Mouse (Mus musculus) lung, embryonic 15.5 days (tissue): ENCODE results near the gene Slc34a3. TPM values are rescaled to one million over a fixed set of nuclear protein-coding genes. Genes with fewer than 3 reads are reported as not detected.

Experiments
- ATAC-seq: fragments of 200-750 bp; cut with Nextera tagmentation; 2 replicates; pipeline ENCODE4 v1.8.0; 2017; ENCODE audit warnings: moderate number of reproducible peaks, borderline replicate concordance; ENCODE audit not compliant: low FRiP score, low TSS enrichment; ENCODE audit errors: extremely low read depth
- H3K27ac ChIP-seq: fragments of 300-500 bp; sonication (generic); 2 replicates; pipeline ENCODE4 v1.5.1; 2015; ENCODE audit warnings: moderate library complexity, mild to moderate bottlenecking, inconsistent platforms
- H3K27me3 ChIP-seq: fragments of 300-500 bp; sonication (generic); 2 replicates; pipeline ENCODE4 v1.6.1; 2015; ENCODE audit warnings: inconsistent platforms
- H3K36me3 ChIP-seq: fragments of 300-500 bp; sonication (generic); 2 replicates; pipeline ENCODE4 v1.6.1; 2015; ENCODE audit warnings: inconsistent platforms
- H3K4me1 ChIP-seq: fragments of 300-500 bp; sonication (generic); 2 replicates; pipeline ENCODE4 v1.6.1; 2015; ENCODE audit warnings: inconsistent platforms
- H3K4me2 ChIP-seq: fragments of 300-500 bp; sonication (generic); 2 replicates; pipeline ENCODE4 v1.6.1; 2015; ENCODE audit warnings: inconsistent platforms, mild to moderate bottlenecking, moderate library complexity
- H3K4me3 ChIP-seq: fragments of 300-500 bp; sonication (generic); 2 replicates; pipeline ENCODE4 v1.5.1; 2015; ENCODE audit warnings: mild to moderate bottlenecking, inconsistent platforms
- H3K9ac ChIP-seq: fragments of 300-500 bp; sonication (generic); 2 replicates; pipeline ENCODE4 v1.6.1; 2015; ENCODE audit warnings: inconsistent platforms
- H3K9me3 ChIP-seq: fragments of 300-500 bp; sonication (generic); 2 replicates; pipeline ENCODE4 v1.6.1; 2016; ENCODE audit warnings: inconsistent platforms
- WGBS: fragments of 180-500 bp; shearing (Covaris S2); methylation state at CpG from one replicate; pipeline ENCODE4 v1.1.7; 2015; 5-methylcytosine and 5-hydroxymethylcytosine counted together
- polyA plus RNA-seq: library from polyadenylated mRNA; unstranded; fragments of >200 nt; fragmentation: Nextera tagmentation; extraction: Ambion mirVana; gene quantifications from 2 replicates; pipeline ENCODE4 v1.2.1, GENCODE M21; 2015

Slc34a3 gene
- not detected in 2 replicates for polyA plus RNA-seq

- no peak for ATAC-seq
- no peak within 1 kb of the TSS for H3K4me3 ChIP-seq
- H3K9me3 ChIP-seq = no peaks in the 10 kb centered on the region
- no peaks in the 10 kb centered on the region; the same call in 1 of the 2 replicates for H3K4me1 ChIP-seq
- H3K9ac ChIP-seq = no peak within 1 kb of the TSS
- WGBS = 73% methylated on average over 3 of the region's 3 CpGs
- no peak within 1 kb of the TSS for H3K4me2 ChIP-seq
- no peak within 1 kb of the TSS for H3K27ac ChIP-seq
- H3K27me3 ChIP-seq = peaks cover 16% of the 10 kb centered on the region
- no peaks in the 10 kb centered on the region for H3K36me3 ChIP-seq
Observed at GRCm38 (mm10) chr2:25234050-25234449, at the start of gene Slc34a3. TSS of gene Slc34a3 (minus strand) at chr2:25234364.

DNA sequence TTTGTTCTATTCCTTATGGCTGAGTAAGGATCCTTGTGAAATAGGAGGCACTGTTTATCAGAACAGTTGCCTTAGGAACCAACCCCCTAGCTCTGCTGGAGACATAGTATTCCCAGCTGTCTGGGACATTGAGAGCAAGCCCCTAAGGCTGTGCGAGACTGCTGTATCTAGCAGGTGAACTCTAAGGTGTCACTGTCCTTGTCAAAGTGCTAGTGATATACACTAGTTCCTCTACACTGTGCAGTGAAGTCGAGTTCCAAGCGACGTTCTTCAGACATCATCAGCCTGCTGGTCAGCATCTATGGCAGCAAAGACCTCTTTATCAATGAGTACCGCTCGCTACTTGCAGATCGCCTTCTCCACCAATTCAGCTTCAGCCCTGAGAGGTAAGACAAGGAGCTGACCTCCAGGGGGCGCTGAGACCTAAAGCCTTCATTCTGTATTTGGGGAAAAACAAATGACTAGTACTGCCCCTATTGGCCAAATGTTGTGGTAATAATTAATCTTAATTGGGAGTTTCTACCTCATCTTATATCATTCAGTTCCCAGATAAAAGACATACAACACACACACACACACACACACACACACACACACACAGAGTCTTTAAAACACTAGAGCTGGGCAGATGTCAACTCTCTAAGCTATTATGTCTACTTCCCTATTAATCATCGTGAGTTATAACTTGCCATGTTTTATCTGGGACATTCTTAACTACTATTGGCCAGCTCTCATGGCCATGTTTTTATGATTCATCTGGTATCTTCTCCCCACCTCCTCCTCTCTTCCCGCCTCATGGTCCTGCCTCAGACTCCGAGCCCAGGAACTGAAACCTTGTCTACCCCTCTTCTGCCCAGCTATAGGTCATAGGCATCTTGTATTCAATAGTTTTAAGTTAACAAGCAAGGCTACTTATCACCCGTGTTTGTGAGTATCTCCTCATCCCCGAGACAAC is 45.0 kb upstream of the Slc34a3 start:
- no peak for ATAC-seq
- 66% methylated on average over 13 of the region's 13 CpGs for WGBS
- Histone ChIP-seq H3K9ac (no peak overlapping the region), H3K36me3 (peaks cover 97% of the 10 kb centered on the region), H3K27ac (no peak overlapping the region), H3K27me3 (no peaks in the 10 kb centered on the region), H3K9me3 (no peaks in the 10 kb centered on the region), H3K4me3 (no peak overlapping the region), H3K4me1 (peaks cover 1% of the 10 kb centered on the region; the same call in 1 of the 2 replicates), H3K4me2 (no peak overlapping the region)

DNA sequence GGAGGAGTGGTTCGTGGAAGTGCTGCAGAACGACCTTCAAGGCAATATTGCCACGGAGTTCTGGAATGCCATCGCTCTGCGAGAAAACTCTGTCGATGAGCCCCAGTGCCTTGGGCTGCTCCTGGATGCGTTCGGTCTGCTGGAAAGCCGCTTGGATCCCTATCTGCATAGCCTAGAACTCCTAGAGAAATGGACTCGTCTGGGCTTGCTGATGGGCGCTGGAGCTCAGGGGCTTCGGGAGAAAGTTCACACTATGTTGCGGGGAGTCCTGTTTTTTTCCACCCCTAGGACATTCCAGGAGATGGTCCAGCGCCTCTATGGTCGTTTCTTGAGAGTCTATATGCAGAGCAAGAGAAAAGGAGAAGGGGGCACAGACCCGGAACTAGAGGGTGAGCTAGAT is 38.8 kb upstream of the Slc34a3 start:
- 26% methylated on average over 16 of the region's 16 CpGs for WGBS
- no peak overlapping the region for H3K27ac ChIP-seq
- no peaks in the 10 kb centered on the region for H3K27me3 ChIP-seq
- H3K4me3 ChIP-seq = peak overlapping the region; percentile 80
- no peaks in the 10 kb centered on the region for H3K9me3 ChIP-seq
- peak overlapping the region; percentile 94 for H3K4me2 ChIP-seq
- H3K36me3 ChIP-seq = peaks cover 61% of the 10 kb centered on the region
- H3K9ac ChIP-seq = peak overlapping the region; percentile 88
- H3K4me1 ChIP-seq = peaks cover 27% of the 10 kb centered on the region
- ATAC-seq = no peak

- ATAC-seq = peak; percentile 44
- peaks cover 27% of the 10 kb centered on the region for H3K4me1 ChIP-seq
- peak overlapping the region; percentile 80 for H3K4me3 ChIP-seq
- WGBS = under 1% methylated on average over 29 of the region's 29 CpGs
- peak overlapping the region; percentile 88 for H3K9ac ChIP-seq
- peak overlapping the region; percentile 94 for H3K4me2 ChIP-seq
- no peaks in the 10 kb centered on the region for H3K27me3 ChIP-seq
- peak overlapping the region; percentile 16; the same call in 1 of the 2 replicates for H3K27ac ChIP-seq
- peaks cover 56% of the 10 kb centered on the region for H3K36me3 ChIP-seq
- H3K9me3 ChIP-seq = no peaks in the 10 kb centered on the region
Observed at GRCm38 (mm10) chr2:25272515-25272914, 38.4 kb upstream of the Slc34a3 start.

DNA sequence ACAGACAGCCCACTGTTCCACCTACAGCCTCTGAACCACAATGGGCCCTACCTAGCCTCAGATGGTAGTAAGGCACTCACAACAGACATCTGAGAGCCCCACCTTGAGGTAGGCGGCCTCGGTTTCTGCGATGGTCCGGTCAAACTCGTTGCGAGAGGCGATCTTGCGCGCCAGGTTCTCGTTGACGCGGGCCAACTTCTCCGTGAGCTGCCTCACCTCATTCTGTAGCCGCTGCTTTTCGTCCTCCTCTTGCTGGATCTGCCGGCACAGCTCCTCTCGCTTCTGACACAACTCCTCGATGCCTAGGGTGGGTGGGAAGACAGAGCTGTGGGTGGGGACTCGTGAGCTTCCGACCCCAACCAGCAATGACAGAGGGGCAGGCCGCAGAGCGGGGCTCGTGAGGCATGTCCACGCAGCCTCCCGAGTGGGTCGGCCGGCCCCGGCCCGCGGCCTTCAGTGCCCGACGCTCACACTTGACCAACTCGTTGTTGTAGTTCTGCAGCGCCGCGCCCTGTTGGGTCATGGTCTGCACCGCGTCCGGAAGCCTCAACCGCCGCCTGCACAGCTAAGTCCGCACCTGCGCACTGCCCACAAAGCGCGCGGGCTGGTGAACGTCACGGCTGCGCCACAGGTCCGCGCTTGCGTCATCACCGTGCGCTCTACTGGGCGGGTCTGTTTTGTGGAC is 37.8 kb upstream of the Slc34a3 start, which contains the start of the genes Ssna1 and Anapc2:
Gene Ssna1, minus strand, starts transcription at position 612 of the 685 bp plus-strand sequence.
Gene Anapc2, plus strand, starts transcription at position 652 of the 685 bp plus-strand sequence.
- Histone ChIP-seq H3K9ac (peak within 1 kb of the TSS; percentile 88), H3K4me2 (peak within 1 kb of the TSS; percentile 94), H3K27me3 (no peaks in the 10 kb centered on the region), H3K27ac (peak within 1 kb of the TSS; percentile 85), H3K36me3 (peaks cover 51% of the 10 kb centered on the region), H3K4me3 (peak within 1 kb of the TSS; percentile 80), H3K4me1 (peaks cover 27% of the 10 kb centered on the region), H3K9me3 (no peaks in the 10 kb centered on the region)
- ATAC-seq = peak; percentile 96
- WGBS = under 1% methylated on average over 55 of the region's 55 CpGs

DNA sequence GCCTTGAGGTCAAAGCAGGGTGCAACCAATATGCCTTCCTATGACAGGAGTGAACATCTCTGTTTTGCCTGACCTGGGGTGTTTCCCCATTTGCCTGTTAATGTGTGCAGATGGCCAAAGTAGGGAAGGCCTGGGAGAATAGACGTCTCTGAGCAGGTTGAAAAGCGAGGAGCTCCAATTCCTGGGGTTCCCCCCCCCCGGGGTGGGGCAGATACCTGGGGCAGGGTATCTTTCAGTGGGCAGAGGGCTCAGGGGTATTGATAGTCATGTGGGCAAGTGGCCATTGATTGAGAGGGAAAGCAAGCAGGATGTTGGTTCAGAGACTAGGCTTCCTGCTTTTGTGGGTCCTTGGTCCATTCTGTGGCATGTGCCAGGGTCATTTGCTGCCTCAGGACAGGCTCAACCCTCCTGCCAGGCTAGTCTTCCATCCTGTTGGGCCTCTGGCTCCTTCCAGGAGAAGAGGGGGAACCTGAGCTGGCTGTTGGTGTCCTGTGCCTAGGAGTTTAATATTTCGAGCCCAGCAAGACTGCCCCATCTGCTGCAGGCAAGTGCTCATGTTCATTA is 33.7 kb upstream of the Slc34a3 start:
- Histone ChIP-seq H3K4me3 (no peak overlapping the region), H3K9ac (no peak overlapping the region), H3K27me3 (peaks cover 13% of the 10 kb centered on the region)

DNA sequence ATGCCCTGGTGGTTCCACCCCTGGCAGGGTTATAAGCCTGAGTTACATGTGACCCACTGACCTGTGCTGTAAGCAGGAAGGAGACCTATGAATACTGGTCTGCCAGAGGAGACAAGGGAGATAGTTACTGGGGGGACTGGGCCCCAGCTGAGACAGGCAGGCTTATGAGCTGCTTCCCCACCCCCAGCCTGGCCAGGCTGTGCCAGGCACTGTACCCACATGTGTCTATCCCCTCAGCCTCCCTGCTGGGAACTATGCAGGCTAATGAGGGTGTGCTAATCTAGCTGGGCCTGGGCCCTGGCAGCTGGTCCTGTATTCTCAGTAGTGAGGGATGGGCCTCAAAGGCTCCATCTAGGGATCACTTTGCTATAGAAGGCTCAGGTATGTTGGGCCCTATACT is 33.1 kb upstream of the Slc34a3 start:
- no peaks in the 10 kb centered on the region for H3K9me3 ChIP-seq
- no peak overlapping the region for H3K4me2 ChIP-seq
- no peak overlapping the region for H3K4me3 ChIP-seq
- no peak overlapping the region for H3K9ac ChIP-seq
- peaks cover 13% of the 10 kb centered on the region for H3K27me3 ChIP-seq
- ATAC-seq = no peak
- peaks cover 16% of the 10 kb centered on the region for H3K36me3 ChIP-seq
- peaks cover 48% of the 10 kb centered on the region for H3K4me1 ChIP-seq
- H3K27ac ChIP-seq = no peak overlapping the region

More for the DNA sequence above, 33.7 kb upstream of the Slc34a3 start:
- Histone ChIP-seq H3K27ac (no peak overlapping the region), H3K4me1 (peaks cover 48% of the 10 kb centered on the region), H3K4me2 (no peak overlapping the region), H3K36me3 (peaks cover 16% of the 10 kb centered on the region), H3K9me3 (no peaks in the 10 kb centered on the region)
- 70% methylated on average over 4 of the region's 4 CpGs for WGBS
- no peak for ATAC-seq

GRCm38 (mm10) chr2:25266720-25267119 is 32.6 kb upstream of the Slc34a3 start:
- Histone ChIP-seq H3K4me1 (peaks cover 50% of the 10 kb centered on the region), H3K27ac (no peak overlapping the region), H3K4me3 (no peak overlapping the region), H3K27me3 (peaks cover 13% of the 10 kb centered on the region), H3K9me3 (no peaks in the 10 kb centered on the region), H3K9ac (no peak overlapping the region), H3K36me3 (peaks cover 16% of the 10 kb centered on the region), H3K4me2 (0 out of 2 replicates have a peak overlapping the region, but pooled peaks have one; percentile 12)
- ATAC-seq = no peak
- WGBS = 25% methylated on average over 2 of the region's 2 CpGs

- 60% methylated on average over 6 of the region's 6 CpGs for WGBS
- no peak for ATAC-seq
- H3K27ac ChIP-seq = no peak overlapping the region
- H3K36me3 ChIP-seq = peaks cover 16% of the 10 kb centered on the region
- H3K4me2 ChIP-seq = peak overlapping the region; percentile 12; the same call in 1 of the 2 replicates
- peaks cover 13% of the 10 kb centered on the region for H3K27me3 ChIP-seq
- H3K9ac ChIP-seq = no peak overlapping the region
- no peak overlapping the region for H3K4me3 ChIP-seq
- H3K4me1 ChIP-seq = peaks cover 44% of the 10 kb centered on the region
- no peaks in the 10 kb centered on the region for H3K9me3 ChIP-seq
Observed at GRCm38 (mm10) chr2:25265897-25266656, 31.9 kb upstream of the Slc34a3 start.

DNA sequence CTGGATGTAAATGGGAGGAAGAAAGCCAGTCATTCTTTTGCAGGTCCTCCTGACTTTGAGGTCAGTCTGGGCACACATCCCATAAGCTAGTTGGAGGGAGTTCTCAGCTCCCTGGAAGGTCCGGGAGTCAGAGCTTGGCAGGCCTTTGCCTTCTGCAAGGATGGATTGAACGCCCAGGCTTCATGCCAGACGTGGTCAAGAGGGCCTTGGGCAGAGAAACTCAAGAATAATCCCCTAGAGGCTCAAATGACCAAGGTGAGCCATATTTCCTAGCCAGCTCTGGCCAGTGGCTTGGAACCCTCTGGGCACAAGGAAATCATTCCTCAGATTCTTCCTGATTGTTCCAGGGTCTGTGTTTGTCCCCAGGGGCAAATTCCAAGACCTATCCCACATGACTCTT is 30.7 kb upstream of the Slc34a3 start:
- no peak overlapping the region for H3K9ac ChIP-seq
- no peak overlapping the region for H3K27ac ChIP-seq
- ATAC-seq = no peak
- 65% methylated on average over 3 of the region's 3 CpGs for WGBS
- H3K9me3 ChIP-seq = no peaks in the 10 kb centered on the region
- H3K36me3 ChIP-seq = peaks cover 6% of the 10 kb centered on the region
- no peak overlapping the region for H3K4me3 ChIP-seq
- peaks cover 13% of the 10 kb centered on the region for H3K27me3 ChIP-seq
- H3K4me2 ChIP-seq = peak overlapping the region; percentile 9; the same call in 1 of the 2 replicates
- H3K4me1 ChIP-seq = peaks cover 39% of the 10 kb centered on the region

GRCm38 (mm10) chr2:25264286-25264660 is 30.1 kb upstream of the Slc34a3 start:
- Histone ChIP-seq H3K4me1 (peaks cover 39% of the 10 kb centered on the region), H3K36me3 (peaks cover 2% of the 10 kb centered on the region; the same call in 1 of the 2 replicates), H3K4me2 (peak overlapping the region; percentile 99; the same call in 1 of the 2 replicates), H3K9me3 (no peaks in the 10 kb centered on the region), H3K27me3 (peaks cover 13% of the 10 kb centered on the region), H3K27ac (no peak overlapping the region), H3K4me3 (0 out of 2 replicates have a peak overlapping the region, but pooled peaks have one; percentile 70), H3K9ac (no peak overlapping the region)
- no peak for ATAC-seq
- 69% methylated on average over 5 of the region's 5 CpGs for WGBS
